Mouse (Mus musculus): Measurements from ENCODE around the gene Pknox1. TPM values are rescaled to one million over a fixed set of nuclear protein-coding genes. Genes with fewer than 3 reads are reported as not detected.

Gene Pknox1
- polyA plus RNA-seq, 1 experiment from 2014 or later: 19.1 TPM

DNA sequence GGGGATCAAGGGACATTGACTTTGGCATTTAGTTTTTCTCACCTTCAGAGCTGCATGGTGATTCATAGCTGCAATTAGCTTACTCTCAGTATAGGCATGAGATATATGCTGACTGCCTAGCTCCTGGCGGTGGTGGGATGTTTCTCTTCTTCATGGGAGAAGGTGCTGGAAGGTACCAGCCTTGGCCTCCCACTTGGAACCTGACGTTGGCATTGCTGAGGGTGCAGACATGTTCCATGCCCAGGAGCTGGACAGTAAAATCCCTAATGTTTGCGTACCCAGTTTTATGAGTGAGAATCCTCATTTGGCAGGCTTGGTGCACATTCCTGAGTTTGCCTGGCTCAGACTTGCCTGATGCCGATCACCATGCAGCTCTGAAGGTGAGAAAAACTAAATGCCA, 58.6 kb downstream of the Pknox1 start:
- H3K4me1 ChIP-seq: no peaks in the 10 kb centered on the region
- no peaks in the 10 kb centered on the region for H3K27me3 ChIP-seq (ENCODE audit: poor library complexity, severe bottlenecking)
- peaks cover 5% of the 10 kb centered on the region; the same call in 1 of the 2 replicates for H3K9me3 ChIP-seq
- DNase-seq (ENCODE audit: extremely low spot score, low spot score): no peak
- no peaks in the 10 kb centered on the region for H3K36me3 ChIP-seq (replicated peaks)
- H3K27ac ChIP-seq: no peak overlapping the region
- no peak overlapping the region for H3K4me3 ChIP-seq
- WGBS: 96% methylated on average over 4 of the region's 4 CpGs

DNA sequence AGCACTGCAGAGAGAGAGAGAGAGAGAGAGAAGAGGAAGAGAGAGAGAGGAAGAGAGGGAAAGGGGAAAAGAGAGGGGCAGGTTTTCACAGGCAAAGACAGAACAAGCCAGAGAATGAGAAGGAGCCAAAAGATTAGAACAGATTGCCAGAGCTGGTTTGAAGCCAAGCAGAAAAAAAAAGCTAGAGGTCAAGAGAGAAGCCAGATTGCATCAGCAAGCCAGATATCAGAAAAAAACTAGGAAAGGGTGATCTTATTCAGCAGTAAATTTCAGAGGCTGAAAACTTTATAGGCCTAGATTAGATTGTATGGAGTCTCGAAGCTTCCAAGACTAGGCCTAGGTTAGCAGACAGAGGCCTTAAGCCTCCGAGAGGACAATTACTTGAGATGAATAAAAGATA, 63.4 kb downstream of the Pknox1 start:
- Histone ChIP-seq H3K4me3 (no peak overlapping the region), H3K27ac (no peak overlapping the region), H3K27me3 (ENCODE audit: poor library complexity, severe bottlenecking) (no peaks in the 10 kb centered on the region), H3K36me3 (replicated peaks) (no peaks in the 10 kb centered on the region), H3K9me3 (peaks cover 5% of the 10 kb centered on the region; the same call in 1 of the 2 replicates), H3K4me1 (no peaks in the 10 kb centered on the region)
- DNase-seq (ENCODE audit: extremely low spot score, low spot score): no peak
- 89% methylated on average over 2 of the region's 2 CpGs for WGBS

DNA sequence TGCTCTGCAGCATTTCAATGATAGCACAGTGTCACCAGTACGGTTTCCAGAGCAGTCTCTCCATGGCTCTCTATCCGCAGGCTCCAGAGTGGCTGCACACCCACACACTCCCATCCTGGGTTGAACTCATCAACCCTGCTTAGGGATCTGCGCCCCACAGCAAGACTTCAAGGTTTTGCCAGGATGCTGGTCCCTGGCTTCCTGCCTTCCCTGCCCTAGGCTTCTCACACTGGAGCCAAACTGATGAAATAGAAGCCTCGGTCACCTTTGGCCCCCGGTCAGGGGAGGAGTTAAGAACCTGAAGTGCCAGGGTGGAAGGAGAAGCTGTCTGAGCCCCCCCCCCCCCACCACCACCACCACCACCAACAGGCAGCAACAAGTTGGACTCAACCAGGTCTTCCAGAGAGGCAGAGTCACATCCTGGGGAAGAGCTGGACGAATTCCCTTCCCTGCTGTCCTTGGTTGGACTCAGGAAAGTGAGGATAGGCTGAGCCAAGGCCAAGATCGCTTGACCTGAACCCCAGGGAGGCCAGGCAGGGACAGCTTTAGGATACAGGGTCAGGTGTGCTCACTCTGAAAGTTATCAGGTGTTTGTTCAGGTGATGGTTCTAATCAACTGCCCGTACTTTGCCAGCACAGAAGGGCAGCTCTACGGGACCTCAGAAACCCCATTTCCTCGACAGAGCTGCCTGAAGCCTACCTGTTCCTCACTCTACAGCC, 66.7 kb downstream of the Pknox1 start:
- Histone ChIP-seq H3K9me3 (peaks cover 5% of the 10 kb centered on the region; the same call in 1 of the 2 replicates), H3K36me3 (replicated peaks) (no peaks in the 10 kb centered on the region), H3K27ac (no peak overlapping the region), H3K4me3 (no peak overlapping the region), H3K27me3 (ENCODE audit: poor library complexity, severe bottlenecking) (peaks cover 16% of the 10 kb centered on the region), H3K4me1 (peaks cover 4% of the 10 kb centered on the region)
- DNase-seq (ENCODE audit: extremely low spot score, low spot score): no peak
- WGBS: 84% methylated on average over 10 of the region's 10 CpGs

DNA sequence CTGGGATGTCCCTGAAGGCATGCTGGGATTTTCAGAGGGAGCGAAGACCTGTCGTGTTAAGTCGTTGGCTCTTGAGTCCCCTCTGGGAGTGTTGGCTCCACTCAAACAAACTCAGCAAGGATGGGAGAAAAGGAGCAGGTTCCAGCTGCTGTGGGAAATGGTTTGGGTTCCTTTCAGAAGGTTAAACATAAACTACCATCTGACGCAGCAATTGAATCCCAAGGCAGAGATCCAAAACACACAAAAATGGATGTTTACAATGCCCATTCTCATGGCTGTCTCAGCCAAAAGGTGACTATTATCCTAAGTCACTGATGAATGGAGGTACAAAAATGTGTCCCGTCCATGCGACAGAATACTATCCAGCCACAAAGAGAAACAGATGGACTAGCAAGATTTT, 68.5 kb downstream of the Pknox1 start:
- H3K27me3 ChIP-seq (ENCODE audit: poor library complexity, severe bottlenecking): peaks cover 33% of the 10 kb centered on the region
- 94% methylated on average over 6 of the region's 6 CpGs for WGBS
- no peaks in the 10 kb centered on the region for H3K36me3 ChIP-seq (replicated peaks)
- no peak overlapping the region for H3K4me3 ChIP-seq
- H3K9me3 ChIP-seq: peaks cover under 1% of the 10 kb centered on the region; the same call in 1 of the 2 replicates
- no peak overlapping the region for H3K27ac ChIP-seq
- DNase-seq (ENCODE audit: extremely low spot score, low spot score): no peak
- peaks cover 19% of the 10 kb centered on the region for H3K4me1 ChIP-seq

DNA sequence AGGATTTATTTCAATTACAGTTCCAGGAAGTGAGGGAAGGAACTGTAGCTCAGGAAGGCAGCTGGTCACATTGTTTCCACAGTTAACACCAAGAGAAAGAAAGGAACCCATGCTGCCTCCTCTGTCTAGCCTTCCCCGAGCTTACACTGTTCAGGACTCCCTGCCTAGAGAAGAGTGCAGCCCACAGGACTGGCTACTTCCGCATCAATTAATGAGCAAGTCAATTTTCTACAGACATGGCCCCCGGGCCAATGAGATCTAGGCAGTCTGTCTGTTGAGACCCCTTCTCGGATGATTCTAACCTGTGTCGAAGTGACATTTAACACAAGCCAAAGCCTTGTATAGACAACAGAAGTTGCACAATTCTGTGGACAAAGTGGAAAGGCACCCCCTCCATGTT, 70.4 kb downstream of the Pknox1 start:
- H3K27me3 ChIP-seq (ENCODE audit: poor library complexity, severe bottlenecking): peaks cover 37% of the 10 kb centered on the region
- H3K4me1 ChIP-seq: peaks cover 19% of the 10 kb centered on the region
- H3K27ac ChIP-seq: no peak overlapping the region
- no peak overlapping the region for H3K4me3 ChIP-seq
- WGBS: 76% methylated on average over 5 of the region's 5 CpGs
- no peaks in the 10 kb centered on the region for H3K9me3 ChIP-seq
- DNase-seq (ENCODE audit: extremely low spot score, low spot score): no peak
- H3K36me3 ChIP-seq (replicated peaks): no peaks in the 10 kb centered on the region

DNA sequence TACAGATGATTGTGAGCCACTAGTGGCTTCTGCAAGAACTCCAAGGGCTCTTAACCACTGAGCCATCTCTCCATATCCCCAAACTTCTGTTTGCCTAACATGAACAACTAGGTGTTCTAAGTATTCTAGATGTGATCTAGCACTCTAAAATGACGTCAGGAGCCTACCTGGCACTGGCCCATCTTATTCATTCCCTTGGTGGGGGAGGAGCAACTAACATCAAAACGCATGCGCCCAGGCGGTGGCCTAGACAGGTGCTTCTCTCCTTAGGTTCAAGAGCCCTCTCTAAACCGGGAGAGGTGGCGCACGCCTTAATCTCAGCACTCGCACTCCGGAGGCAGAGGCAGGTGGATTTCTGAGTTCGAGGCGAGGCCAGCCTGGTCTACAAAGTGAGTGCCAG, 71.2 kb downstream of the Pknox1 start:
- Histone ChIP-seq H3K27ac (no peak overlapping the region), H3K27me3 (ENCODE audit: poor library complexity, severe bottlenecking) (peaks cover 37% of the 10 kb centered on the region), H3K4me3 (peak overlapping the region; percentile 63), H3K36me3 (replicated peaks) (no peaks in the 10 kb centered on the region), H3K9me3 (no peaks in the 10 kb centered on the region), H3K4me1 (peaks cover 19% of the 10 kb centered on the region)
- DNase-seq (ENCODE audit: extremely low spot score, low spot score): no peak
- 66% methylated on average over 11 of the region's 11 CpGs for WGBS

DNA sequence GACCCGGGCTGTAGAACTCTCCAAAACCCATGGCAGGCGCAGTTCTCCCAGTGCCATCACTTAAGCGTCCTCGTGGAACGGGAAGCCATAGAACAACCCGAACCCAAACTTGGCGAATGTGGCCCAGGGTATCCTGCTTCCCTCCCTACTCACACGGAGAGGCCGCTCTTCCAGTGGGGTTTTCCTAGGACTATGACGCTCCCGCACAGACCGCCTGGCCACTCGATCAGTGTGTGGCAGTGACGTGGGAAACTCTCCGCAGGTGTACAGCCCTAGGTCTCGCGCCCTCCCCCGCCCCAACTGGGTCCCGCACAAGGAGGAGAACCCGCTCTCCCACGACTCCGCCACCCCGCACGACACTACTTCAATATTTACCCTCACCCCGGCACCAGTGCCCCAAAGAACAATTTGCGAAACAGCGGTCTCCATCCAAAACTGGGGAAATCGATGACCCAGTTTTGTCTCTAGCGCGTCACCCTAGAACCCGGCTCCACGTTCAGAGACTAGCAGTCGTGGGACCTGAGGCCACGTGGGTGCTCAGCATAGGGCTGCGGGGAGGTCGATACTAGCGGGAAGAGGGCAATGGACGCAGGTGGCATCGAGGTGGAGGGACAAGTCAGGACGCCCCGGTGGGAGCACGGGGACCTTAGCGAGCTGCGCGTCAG, 71.9 kb downstream of the Pknox1 start:
- DNase-seq (ENCODE audit: extremely low spot score, low spot score): peak; percentile 25
- H3K27me3 ChIP-seq (ENCODE audit: poor library complexity, severe bottlenecking): peaks cover 37% of the 10 kb centered on the region

DNA sequence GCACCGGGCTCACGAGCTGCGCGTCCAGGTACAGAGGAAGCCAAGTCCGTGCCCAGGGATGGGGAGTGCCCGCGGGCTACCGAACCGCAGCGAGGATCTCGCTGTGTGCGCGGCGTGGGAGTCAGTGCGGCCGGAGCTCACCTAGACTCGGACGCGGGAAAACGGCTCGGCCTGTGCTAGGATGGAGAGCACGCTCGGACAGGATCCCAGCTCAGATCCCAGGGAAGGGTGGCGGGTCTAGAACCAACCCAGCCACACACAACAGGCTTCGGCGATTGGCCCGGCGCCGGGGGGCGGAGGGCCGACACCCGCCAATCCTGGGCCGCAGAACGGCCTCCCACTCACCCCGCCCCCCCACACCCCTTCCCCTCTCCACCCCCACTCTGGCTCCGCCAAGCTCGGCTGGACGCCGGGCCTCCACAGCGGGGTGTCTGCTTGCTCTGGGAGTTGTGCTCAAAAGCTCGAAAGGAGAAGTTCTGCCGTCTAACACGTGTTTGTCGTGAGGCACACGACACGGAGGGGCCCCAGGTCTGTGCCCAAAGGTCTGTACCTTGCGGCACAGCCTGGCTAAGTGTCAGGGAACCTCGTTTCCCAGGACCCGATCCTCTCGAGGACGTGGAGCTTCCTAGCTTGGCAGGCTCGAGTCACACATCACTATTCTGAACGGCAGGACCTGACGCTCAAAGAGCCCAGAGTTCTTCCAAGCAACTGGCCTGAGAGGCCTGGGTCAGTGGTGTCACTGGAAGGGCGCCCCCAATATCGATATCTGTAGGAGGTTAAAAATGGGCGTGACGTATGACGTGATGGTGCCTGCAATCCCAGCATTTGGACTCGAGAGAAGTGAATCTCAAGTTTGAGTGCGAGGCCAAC, 72.6 kb downstream of the Pknox1 start, which contains the start of gene Cbs:
Gene Cbs (minus strand): TSS at position 297 of the 870 bp plus-strand sequence.
- Histone ChIP-seq H3K36me3 (replicated peaks) (no peaks in the 10 kb centered on the region), H3K9me3 (no peaks in the 10 kb centered on the region), H3K27ac (peak within 1 kb of the TSS; percentile 66), H3K4me1 (peaks cover 21% of the 10 kb centered on the region), H3K27me3 (ENCODE audit: poor library complexity, severe bottlenecking) (peaks cover 37% of the 10 kb centered on the region), H3K4me3 (peak within 1 kb of the TSS; percentile 63)
- peak; percentile 67 for DNase-seq (ENCODE audit: extremely low spot score, low spot score)
- WGBS: 2% methylated on average over 61 of the region's 61 CpGs

More for the DNA sequence above, 71.9 kb downstream of the Pknox1 start:
- WGBS: 4% methylated on average over 45 of the region's 45 CpGs
- Histone ChIP-seq H3K36me3 (replicated peaks) (no peaks in the 10 kb centered on the region), H3K4me1 (peaks cover 19% of the 10 kb centered on the region), H3K9me3 (no peaks in the 10 kb centered on the region), H3K27ac (peak overlapping the region; percentile 66), H3K4me3 (peak overlapping the region; percentile 63)

DNA sequence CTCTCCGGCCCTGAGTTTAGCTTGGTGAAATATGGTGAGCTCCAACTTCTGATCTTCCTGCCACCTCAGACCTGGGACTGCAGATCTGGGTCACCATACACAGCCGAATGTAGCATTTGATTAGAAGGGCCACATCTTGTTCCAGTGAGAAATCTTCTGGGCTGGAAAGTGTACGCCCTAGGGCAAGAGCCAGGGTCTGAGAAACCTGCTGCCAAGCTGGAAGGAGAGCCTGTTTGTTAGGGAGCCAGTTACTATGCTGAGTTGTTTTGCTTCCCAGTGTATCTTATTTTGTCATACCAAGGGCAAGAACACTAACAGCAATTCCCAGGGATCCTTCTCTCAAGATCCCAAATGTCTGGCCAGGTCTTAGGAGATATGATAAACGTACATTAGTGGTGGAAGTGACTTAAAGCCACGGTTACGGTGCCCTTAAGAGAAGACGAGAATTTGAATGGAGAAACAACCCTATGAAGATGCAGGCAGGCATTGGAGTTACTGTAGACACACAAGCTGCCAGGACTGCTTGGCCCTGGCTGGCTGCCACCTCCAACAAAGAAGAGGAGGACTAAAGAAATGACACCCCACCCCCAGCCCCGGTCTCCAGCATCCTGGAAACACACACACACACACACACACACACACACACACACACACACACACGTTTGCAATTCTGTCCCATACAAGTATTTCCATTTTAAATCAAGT, 73.5 kb downstream of the Pknox1 start:
- Histone ChIP-seq H3K4me1 (peaks cover 24% of the 10 kb centered on the region), H3K27ac (no peak overlapping the region), H3K27me3 (ENCODE audit: poor library complexity, severe bottlenecking) (peaks cover 37% of the 10 kb centered on the region), H3K4me3 (peak overlapping the region; percentile 63; the same call in 1 of the 2 replicates), H3K36me3 (replicated peaks) (no peaks in the 10 kb centered on the region), H3K9me3 (no peaks in the 10 kb centered on the region)
- WGBS: 60% methylated on average over 9 of the region's 9 CpGs
- DNase-seq (ENCODE audit: extremely low spot score, low spot score): no peak

DNA sequence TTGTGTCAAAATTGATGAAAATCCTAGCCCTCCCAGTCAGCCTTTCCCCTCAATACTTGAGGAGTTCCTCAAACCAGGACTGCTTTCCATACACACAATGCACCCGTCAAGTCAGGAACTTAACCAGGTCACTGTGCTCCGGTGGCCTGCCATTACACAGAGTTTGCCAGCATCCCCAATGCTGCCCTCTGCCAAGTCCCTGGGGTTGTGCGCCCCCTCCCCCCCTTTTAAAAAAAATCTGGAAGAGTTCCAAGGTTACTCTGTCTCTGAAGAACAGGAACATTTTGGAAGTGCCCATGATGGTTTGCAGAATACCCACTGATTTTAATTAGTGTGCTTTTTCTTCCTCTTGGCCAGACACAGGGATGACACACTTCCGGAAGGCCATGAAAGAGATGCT, 75.1 kb downstream of the Pknox1 start:
- no peak for DNase-seq (ENCODE audit: extremely low spot score, low spot score)
- H3K36me3 ChIP-seq (replicated peaks): peaks cover 2% of the 10 kb centered on the region
- H3K4me1 ChIP-seq: peaks cover 24% of the 10 kb centered on the region
- peaks cover 37% of the 10 kb centered on the region for H3K27me3 ChIP-seq (ENCODE audit: poor library complexity, severe bottlenecking)
- H3K9me3 ChIP-seq: no peaks in the 10 kb centered on the region
- no peak overlapping the region for H3K4me3 ChIP-seq
- no peak overlapping the region for H3K27ac ChIP-seq
- WGBS: 85% methylated on average over 4 of the region's 4 CpGs

DNA sequence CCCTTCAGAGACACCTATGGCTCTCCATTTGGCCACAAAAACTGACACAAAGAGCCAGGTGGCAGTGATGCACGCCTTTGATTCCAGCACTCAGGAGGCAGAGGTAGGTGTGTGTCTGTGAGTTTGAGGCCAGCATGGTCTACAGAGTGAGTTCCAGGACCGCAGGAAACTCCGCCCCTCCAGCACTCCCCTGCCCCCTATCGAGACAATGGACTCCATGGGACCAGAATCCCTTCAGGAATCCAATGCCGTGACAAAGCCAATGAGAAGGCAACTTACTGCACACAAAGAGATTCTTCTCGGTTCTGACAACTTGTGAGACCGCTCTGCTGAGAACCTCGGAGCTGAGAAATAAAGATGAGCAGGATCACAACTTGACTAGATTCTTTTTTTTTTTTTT, 77.8 kb downstream of the Pknox1 start:
- H3K9me3 ChIP-seq: no peaks in the 10 kb centered on the region
- peaks cover 9% of the 10 kb centered on the region for H3K4me1 ChIP-seq
- H3K27me3 ChIP-seq (ENCODE audit: poor library complexity, severe bottlenecking): peaks cover 10% of the 10 kb centered on the region
- H3K4me3 ChIP-seq: no peak overlapping the region
- no peak overlapping the region for H3K27ac ChIP-seq
- peaks cover 28% of the 10 kb centered on the region for H3K36me3 ChIP-seq (replicated peaks)
- WGBS: 28% methylated on average over 8 of the region's 8 CpGs
- DNase-seq (ENCODE audit: extremely low spot score, low spot score): no peak

DNA sequence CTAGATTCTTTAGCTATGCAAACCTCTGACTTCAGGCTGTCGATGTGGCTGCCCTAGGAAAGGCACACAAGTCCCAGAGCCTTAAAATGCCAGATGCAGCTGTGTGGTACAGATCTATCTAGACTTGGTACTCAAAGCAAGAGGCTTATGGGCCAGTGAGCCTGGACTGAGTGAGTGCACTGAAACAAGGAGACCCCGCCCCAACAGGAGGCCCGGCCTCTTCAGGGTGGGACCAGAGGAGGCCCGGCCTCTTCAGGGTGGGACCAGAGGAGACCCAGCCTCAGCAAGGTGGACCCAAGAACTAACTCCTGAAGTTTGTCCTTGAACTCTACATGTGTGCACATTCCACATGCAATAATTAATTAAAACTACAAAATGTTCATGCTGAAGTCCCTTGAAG, 78.4 kb downstream of the Pknox1 start:
- Histone ChIP-seq H3K36me3 (replicated peaks) (peaks cover 34% of the 10 kb centered on the region), H3K27me3 (ENCODE audit: poor library complexity, severe bottlenecking) (peaks cover 5% of the 10 kb centered on the region), H3K27ac (no peak overlapping the region), H3K4me1 (peaks cover 4% of the 10 kb centered on the region), H3K4me3 (no peak overlapping the region), H3K9me3 (no peaks in the 10 kb centered on the region)
- WGBS: 78% methylated on average over 4 of the region's 4 CpGs
- DNase-seq (ENCODE audit: extremely low spot score, low spot score): no peak
